Mouse (Mus musculus) spleen, adult 2 months (tissue): Measurements from ENCODE around the gene Lexm.

ENCODE experiments used
- CTCF ChIP-seq: fragments of 200-500 bp; IDR thresholded peaks from 2 replicates; pipeline ENCODE4 v1.5.1; 2011; ENCODE audit warnings: mild to moderate bottlenecking, inconsistent platforms; ENCODE audit not compliant: insufficient read depth, insufficient read length, insufficient replicate concordance; ENCODE audit errors: extremely low read depth
- POLR2A ChIP-seq: fragments of 200-500 bp; IDR thresholded peaks from 2 replicates; pipeline ENCODE4 v1.6.1; 2011; ENCODE audit warnings: low read depth, low read length, inconsistent platforms

DNA sequence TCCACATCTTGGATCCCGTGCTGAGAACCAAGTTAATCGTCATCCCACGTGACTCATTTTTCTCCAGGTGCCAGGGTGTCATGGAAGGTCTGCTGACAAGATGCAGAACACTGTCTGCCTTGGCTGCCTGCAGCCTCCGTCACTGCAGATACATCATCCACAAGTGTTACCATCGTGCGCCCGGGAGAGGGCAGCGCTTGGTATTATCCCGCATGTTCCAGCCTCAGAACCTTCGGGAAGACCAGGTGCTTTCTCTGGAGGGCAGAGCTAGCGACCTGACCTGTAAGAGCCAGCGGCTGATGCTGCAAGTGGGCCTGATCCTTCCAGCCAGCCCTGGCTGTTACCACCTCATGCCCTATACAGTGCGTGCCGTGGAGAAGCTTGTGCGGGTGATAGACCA is 36.0 kb upstream of the Lexm start:
- no peak for TF ChIP-seq CTCF
- no peak for TF ChIP-seq POLR2A
